Mouse (Mus musculus) cerebellum, adult 8-10 months (tissue): ENCODE measurements around the gene Hibadh.

Experiments
- DNase-seq: peaks from one replicate; pipeline ENCODE4 v3.0.0; 2022

Gene Hibadh

DNA sequence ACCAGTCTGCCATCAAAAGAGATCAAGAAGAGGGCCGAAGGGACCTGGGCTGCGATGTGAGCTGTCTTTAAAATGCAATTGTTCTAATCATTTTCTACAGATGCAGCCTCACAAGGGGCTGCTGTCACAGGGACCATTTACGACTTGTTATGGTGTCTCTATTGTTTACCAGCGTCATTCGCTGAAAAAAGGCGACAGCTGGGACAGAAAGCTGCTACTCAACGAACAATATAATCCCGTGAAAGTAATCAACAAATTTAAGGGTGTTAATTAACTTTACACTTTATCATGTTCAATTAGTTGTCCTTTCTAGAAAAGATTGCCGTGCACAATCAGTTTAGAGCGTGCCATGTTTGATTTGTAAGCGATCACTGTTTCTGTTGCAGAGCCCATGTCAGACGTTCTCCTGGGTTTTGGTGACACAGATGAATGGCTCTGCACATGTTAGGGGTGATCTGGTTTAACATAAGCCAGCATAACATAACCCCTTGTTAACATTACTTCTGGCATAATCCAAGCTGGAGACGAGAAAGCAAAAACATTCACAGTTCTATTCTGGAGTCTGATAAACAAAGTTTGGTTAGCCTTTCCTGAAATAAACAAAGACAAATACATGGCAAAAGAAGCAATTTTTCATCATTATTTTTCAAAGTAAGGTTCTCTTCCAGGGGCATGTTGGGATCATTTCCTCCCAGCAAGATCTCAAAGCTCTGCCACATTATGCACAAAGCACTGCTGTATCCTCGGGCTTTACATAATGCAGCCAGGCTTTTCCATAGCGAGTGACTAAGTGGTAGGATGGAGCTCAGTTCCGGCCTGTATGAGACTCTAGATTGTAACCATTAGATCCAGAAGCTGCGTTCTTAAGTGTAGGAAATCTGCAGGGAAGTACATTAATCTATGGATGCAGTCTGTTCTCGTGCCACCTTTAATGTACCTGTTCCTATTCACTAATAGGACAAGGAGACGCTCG, 72.6 kb downstream of the Hibadh start:
- DNase-seq: no peak

- DNase-seq: no peak
Measured at GRCm38 (mm10) chr6:52565210-52565609, 75.0 kb downstream of the Hibadh start.

DNA sequence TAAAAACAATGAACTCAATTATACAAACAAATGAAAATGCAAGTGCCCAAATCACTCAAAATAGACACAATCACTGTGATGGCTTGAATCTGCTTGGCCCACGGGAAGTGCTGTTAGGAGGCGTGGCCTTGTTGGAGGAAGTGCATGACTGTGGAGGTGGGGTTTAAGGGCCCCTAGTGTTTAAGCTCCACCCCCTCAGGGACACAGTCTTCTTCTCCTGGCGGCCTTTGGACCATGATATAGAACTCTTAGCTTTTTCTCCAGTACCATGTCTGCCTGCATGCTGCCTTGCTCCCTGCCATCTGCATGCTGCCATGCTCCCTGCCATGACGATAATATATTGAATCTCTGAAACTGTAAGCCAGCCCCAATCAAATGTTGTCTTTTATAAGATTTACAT, 77.2 kb downstream of the Hibadh start:
- DNase-seq: no peak

- DNase-seq: no peak
Measured at GRCm38 (mm10) chr6:52559041-52559440, 81.1 kb downstream of the Hibadh start.

- DNase-seq: no peak
Measured at GRCm38 (mm10) chr6:52544376-52544775, 95.8 kb downstream of the Hibadh start.

GRCm38 (mm10) chr6:52542464-52542863, 97.7 kb downstream of the Hibadh start:
- no peak for DNase-seq

- no peak for DNase-seq
Measured at GRCm38 (mm10) chr6:52539911-52540310, 100.3 kb downstream of the Hibadh start.

GRCm38 (mm10) chr6:52535072-52535704, 105.0 kb downstream of the Hibadh start:
- DNase-seq: no peak

GRCm38 (mm10) chr6:52532144-52532492, 108.1 kb downstream of the Hibadh start:
- DNase-seq: peak; percentile 14

DNA sequence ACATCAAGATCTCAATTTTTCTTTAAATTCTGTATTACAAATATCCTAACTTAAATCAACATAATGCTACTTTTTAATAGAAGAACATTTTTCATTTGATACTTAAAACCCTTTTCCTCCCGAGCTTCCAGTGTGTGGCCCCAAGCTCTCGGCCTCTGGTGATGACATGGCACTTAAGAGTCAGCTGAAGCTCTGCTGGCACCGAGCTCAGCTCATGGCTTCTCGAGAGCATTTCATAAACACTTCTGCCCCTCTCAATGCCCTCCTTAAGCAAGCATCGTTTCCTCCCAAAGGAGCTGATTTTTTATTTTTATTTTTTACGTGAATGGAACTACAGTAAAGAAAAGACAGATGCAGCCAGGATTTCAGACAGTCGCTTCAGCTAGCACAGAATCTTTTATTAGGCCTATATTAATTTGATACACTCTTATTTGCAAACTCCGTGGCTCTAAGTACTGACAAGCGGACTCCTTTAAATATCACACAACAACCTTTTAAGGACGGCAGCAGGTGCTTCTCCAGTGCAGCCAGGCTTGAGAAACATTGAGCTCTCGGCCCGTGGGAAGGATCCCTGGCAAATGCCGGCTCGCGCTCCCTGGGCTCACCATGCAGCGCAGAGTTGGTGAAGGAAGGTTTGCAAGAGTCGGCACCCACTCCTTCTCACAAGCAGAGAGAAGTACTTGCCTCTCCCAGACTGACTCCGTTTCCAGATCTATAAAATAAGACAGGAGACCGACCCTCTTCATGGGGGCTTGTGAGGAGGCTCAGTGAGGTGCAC, 108.6 kb downstream of the Hibadh start:
- DNase-seq: no peak

DNA sequence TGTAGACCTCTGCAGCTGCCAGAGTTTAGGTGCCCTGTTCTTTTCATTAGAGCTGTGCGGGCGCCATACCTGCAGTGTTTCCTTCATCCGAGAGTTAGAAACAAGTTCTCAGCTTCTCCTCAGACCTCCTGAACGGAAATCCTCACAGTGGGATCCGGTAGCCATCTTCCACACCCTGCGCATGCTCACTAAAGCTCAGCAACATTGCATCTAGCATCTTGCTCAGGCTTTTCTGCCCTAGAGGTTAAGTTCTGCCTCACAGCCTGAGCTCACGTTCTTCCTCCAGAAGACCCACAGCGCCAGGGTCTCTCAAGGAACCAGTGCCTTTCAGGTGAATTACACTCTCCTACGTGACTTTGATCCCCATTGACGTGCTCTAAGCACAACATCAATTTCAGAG, 109.3 kb downstream of the Hibadh start:
- no peak for DNase-seq

DNA sequence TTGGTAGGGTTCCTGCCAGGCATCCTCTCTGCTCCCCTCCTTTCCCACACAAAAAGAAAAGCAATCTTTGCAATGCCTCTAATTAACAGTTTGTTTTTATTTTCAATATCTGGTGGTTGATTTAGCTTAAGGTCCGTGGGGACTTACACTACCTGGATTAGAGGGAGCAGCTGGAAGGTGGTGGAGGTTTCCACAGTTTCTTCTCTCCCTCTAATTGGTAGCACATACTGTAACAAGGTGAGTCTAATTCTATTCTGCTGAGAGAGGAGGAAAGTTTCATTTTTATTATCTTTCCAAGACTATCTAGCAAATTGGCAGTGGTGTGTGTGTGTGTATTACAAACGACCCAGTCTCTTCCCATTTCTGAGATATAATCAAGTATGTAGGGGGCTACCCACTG, 116.0 kb downstream of the Hibadh start:
- no peak for DNase-seq

DNA sequence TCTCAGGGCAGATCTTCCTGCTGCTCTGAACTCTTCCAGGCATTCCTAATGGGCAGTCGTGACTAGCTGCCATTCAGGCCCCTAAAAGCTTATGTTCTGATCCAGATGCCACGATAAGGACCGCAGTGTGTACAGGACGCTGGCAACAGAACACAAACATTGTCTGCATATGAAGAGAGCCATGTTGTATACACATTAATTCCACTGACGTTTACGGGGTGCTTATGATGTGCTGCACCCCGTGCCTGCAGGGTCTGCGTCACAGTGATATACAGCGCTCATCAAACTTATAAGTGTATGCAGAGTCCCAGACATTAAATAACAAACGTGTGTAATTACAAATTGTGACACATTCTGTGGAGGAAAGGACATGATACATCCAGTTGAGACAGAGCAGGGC, 121.5 kb downstream of the Hibadh start:
- no peak for DNase-seq

- DNase-seq: no peak
Measured at GRCm38 (mm10) chr6:52517272-52517671, 122.9 kb downstream of the Hibadh start.

- no peak for DNase-seq
Measured at GRCm38 (mm10) chr6:52513876-52514405, 126.2 kb downstream of the Hibadh start.

DNA sequence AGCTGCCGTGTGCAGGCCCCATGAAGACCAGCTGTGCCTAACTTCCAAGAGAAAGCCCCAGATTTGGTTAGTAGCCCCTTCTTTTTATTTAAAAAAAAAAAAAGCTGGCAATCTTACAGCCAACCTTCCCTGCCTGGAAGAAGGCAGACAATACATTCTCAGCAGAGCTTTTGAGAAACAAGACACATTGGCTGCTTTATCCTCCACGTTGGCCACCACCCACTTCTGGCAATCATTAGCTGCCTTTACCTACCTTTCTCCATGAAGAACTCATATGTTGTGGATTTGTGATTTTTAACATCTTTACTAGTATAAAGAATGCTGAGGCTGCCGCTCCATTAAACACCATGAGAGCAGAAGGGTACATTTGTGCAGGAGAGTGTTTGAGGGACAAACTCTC, 131.4 kb downstream of the Hibadh start:
- DNase-seq: no peak

- no peak for DNase-seq
Measured at GRCm38 (mm10) chr6:52507946-52508345, 132.2 kb downstream of the Hibadh start.

DNA sequence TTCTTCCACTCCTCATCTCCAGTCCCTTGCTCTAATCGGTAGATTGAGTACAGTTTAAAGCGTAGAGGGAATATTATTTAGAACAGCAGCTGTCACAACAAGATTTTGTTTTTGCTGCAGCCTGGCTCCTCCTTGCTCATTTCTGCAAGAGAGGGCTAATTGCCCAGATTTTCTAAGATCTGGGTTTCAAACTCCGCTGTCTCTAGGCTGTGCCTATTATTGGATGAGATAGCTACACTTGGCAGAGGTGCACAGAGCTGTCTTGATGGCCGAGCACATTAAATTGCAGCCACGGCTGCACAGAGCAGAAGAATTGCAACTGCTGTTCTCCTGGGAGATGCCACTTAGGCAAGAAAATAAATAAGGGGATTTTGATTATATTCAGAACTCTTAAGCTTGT, 133.0 kb downstream of the Hibadh start:
- no peak for DNase-seq

DNA sequence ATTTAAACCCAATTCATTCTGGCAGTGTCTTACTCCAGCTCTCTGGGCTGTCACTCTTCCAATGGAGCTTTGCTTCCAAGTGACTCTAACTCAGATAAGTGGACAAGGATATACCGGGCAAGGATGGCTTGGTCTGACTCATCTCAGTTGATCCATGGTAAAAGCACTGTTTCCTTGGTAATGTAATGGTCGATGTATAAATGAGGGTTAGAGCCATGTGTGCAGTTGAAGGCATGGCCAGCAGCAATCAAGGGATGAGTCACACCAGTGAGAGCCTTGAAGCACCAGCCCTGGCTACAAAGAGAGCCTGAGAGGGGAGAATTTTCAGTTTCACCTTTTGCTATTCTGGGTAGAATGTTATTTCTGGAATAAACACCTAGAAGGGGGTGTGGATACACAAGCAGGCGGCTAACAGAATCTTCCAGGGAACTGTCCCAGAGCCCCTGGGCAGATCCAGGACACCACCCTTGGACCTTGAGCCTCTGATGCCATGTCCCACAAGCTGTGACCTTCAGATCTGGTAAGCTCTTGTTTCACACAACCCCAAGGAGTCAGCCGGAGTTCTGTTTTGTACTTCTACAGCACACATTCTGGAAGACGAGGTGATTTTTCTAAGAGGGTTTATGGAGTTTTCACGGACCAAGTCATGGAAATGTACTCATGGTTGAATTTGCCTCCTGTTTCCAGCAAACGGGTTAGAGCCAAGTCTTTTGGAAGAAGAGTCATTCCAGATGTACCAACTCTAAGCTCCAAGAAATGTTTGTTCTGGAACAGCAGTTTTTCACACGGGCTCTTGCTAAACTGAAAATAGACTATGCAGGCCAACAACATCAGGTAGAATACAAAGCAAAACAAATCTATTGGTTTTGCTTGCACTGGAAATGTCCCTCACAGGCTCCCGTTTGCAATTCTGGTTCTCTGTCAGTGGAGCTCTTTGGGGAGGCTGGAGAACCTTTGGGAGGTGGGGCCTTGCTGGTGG, 134.1 kb downstream of the Hibadh start:
- peak; percentile 11 for DNase-seq

- peak; percentile 68 for DNase-seq
Measured at GRCm38 (mm10) chr6:52504676-52505460, 135.3 kb downstream of the Hibadh start.

DNA sequence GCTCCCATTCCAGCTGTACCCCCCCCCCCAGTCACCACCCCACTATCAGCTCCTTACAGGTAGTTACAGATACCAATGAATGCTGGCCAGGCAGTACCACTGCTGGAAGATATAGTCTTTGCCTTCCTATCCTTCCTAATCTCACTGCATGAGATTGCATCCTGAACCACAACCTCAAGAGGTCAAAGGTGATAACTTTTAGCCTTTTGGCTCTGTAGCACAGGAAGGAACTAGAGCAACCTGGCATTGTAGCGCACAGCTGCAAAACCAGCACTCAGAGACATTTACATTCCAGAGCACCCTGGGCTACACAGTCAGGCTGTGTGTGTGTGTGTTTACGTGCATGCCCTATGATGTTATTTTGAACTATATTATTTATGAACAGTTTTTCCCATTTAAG, 137.2 kb downstream of the Hibadh start:
- DNase-seq: no peak
